Mouse (Mus musculus) testis, postnatal 10 days (tissue): Measurements from ENCODE around the gene Ptms.

Experiments used
- DNase-seq: peaks from one replicate; pipeline ENCODE4 v3.0.0; 2021; ENCODE audit warnings: low spot score

The Ptms gene

GRCm38 (mm10) chr6:124919695-124920317 lies at the start of gene Ptms:
Gene Ptms (minus strand): TSS chr6:124920103.
- peak; percentile 95 for DNase-seq

DNA sequence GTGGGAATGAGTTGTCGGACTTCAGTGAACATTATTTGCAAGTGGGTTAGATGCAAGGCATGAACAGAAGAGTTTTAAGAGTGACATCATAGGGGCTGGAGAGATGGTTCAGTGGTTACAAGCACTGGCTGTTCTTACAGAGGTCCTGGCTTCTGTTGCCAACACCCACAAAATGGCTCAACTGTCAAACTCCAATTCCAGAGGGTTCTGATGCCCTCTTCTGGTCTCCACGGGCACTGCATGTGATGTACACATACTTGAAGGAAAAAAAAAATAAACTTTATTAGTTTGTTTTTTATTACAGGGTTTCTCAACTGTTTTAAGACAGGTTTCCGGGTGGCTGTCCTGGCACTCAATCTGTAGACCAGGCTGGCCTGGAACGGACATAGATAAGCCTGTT lies 47.9 kb upstream of the Ptms start:
- DNase-seq = peak; percentile 74

- peak; percentile 48 for DNase-seq
These were observed 46.7 kb upstream of the Ptms start for GRCm38 (mm10) chr6:124966466-124967118.

DNA sequence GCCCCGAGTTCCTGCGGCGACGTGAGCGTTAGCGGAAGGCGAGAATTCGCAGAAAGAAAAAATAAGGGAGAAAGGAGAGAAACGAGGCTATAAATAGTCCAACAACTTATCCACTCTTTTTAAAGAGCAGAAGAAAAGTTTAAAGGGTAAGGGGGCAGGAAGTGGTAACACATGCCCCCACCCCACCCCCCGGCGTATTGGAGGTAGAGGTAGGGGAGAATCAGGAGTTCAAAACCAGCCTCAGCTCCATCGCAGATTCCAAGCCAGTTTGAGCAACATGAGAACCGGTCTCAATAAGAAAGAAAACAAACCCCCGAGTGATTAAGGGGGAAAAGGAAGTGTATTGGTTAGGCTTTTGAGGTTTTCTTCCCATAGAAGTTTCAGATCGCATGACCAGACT lies 45.8 kb upstream of the Ptms start:
- DNase-seq = no peak

GRCm38 (mm10) chr6:124965088-124965719 lies 45.3 kb upstream of the Ptms start, which contains the start of gene Cops7a:
Gene Cops7a (minus strand): TSS chr6:124965538.
- DNase-seq = peak; percentile 96

- no peak for DNase-seq
These were observed 44.7 kb upstream of the Ptms start for GRCm38 (mm10) chr6:124964638-124965037.

DNA sequence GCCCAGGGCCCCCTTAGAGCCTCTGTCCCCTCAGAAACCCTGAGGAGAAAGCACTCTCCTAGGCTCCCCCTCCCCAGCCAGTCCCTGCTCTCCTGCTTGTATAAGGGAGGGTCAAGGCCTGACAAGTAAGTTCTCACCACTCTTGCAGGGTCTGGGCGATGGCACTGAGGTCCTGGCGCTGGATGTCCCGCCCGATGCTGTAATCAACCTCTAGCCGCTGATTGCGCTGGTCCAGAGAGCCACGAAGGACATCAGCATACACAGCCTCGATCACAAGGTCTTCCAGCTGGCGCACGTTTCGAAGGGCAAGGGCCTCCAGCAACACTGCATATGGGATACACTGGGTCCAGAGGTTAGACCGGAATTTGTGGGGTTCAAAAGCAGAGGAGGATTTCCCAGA lies 41.1 kb upstream of the Ptms start:
- no peak for DNase-seq

GRCm38 (mm10) chr6:124959960-124960359 lies 40.1 kb upstream of the Ptms start:
- no peak for DNase-seq

- no peak for DNase-seq
These were observed 38.2 kb upstream of the Ptms start for GRCm38 (mm10) chr6:124958127-124958526.

- no peak for DNase-seq
These were observed 35.3 kb upstream of the Ptms start for GRCm38 (mm10) chr6:124955212-124955611.

DNA sequence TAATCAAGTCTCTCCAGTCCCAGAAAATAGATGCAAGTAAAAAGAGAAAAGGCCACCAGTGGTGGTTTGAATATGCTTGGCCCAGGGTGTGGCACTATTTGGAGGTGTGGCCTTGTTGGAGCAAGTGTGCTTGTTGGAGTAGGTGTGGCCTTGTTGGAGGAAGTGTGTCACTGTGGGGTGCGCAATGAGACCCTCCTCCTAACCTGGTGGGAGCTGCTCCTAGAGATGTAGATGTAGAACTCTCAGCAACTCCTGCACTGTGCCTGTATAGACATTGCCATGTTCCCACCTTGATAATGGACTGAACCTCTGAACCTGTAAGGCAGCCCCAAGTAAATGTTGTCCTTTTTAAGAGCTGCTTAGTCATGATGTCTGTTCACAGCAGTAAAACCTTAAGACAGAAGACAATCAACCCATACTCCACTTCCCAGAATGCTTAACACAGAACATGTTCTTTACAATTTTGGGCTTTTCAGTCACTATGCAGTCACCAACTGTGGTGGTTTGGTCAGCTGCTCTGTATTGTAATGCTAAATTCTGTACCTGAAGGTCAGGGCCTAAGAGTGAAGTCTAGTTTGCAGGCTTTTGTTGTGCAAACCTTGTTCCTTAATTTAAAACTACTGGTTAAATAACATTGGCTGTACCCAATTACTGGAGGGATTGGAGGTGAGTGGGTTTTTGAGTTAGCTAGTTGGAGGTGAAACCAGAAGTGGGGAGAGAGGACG lies 34.2 kb upstream of the Ptms start:
- no peak for DNase-seq

GRCm38 (mm10) chr6:124943526-124943925 lies 23.6 kb upstream of the Ptms start:
- DNase-seq = no peak

- no peak for DNase-seq
These were observed 21.8 kb upstream of the Ptms start for GRCm38 (mm10) chr6:124941679-124942078.

GRCm38 (mm10) chr6:124938554-124938953 lies 18.7 kb upstream of the Ptms start:
- DNase-seq = no peak

GRCm38 (mm10) chr6:124937493-124937892 lies 17.6 kb upstream of the Ptms start:
- DNase-seq = no peak

- DNase-seq = no peak
These were observed 16.8 kb upstream of the Ptms start for GRCm38 (mm10) chr6:124936681-124937080.

DNA sequence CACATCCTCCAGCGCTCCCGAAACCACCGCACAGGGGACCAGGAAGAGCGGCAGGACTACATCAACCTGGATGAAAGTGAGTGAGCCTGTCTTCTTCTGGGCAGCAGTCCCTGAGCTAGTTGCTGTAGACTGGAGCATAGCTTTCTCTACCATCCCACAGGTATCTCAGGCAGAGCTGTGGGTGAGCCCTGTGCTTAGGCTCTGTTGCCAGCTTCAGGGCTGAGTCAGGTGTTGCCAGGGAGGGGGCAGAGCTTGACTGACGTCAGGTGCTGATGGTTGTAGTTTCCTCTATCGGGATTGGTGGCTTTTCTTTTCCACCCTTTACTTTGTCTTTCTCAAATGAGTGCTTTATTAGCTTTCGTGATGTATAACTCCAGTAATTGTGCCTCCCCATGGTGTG lies 14.8 kb upstream of the Ptms start:
- no peak for DNase-seq

GRCm38 (mm10) chr6:124933127-124933526 lies 13.2 kb upstream of the Ptms start:
- no peak for DNase-seq

DNA sequence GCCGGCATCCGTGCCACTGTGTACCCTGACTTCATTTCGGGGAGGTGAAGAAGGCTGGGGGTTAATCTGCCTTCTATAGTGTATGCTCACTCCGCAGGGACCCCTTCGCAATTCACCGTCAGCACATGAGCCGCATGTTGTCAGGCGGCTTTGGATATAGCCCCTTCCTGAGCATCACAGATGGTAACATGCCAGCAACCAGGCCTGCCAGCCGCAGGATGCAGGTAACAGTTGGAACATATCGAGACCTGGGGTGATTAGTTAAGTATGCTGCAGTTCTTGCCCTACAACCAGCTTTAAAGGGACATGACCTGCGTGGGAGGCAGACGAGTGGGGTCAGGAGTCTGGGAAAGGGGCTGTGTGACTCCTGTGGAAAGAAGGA lies 12.4 kb upstream of the Ptms start:
- no peak for DNase-seq

- DNase-seq = peak; percentile 73
These were observed 11.8 kb upstream of the Ptms start for GRCm38 (mm10) chr6:124931525-124932313.

DNA sequence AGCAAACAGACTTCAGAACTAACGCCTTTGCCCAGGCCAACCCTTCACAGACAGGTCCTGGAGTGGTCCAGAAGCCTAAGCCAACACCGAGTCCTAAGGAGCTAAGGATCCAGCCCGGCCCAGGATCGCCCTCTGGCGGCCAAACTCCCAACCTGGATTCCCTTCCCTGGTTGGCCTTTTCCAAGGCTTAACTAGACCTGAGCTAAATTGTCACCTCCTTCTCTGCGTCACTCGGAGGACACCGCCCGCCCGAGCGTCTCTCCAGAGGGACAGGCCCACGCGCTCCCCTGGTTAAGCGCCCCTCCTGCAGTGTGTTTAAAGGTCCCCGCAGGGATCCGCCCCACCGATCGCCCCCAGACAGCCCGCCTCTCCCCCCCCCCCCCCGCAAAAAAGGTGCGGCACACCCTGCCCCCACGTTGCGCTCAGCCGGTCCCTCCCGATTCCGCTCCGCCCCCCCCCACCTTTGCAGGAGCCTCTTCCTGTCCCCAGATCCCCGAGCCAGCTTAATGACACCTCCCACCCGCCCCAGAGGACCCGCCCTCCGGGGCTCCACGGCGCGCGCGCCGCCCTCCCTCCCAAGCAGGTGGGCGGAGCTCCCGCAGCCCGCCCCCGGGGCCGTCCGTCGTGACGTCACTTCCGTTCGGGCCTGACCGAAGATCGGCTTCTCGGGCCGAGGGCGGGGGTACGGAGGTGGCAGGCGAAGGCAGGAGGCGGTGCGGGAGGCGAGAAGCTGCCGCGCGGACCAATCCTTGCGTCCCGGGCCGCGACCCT lies 11.0 kb upstream of the Ptms start, which contains the start of gene Mlf2:
Gene Mlf2 (plus strand): TSS at position 633 of the 771 bp plus-strand sequence.
- DNase-seq = peak; percentile 99
